Mouse (Mus musculus) cerebellum, adult 18-20 months (tissue): ENCODE results near the gene Sult2b1.

Source experiments
- DNase-seq, 2 experiments: peaks; one replicate each; pipeline ENCODE4 v3.0.0; 2021

Gene Sult2b1

GRCm38 (mm10) chr7:45723301-45723700 is 61.2 kb downstream of the Sult2b1 start:
- no peak for DNase-seq

GRCm38 (mm10) chr7:45722348-45722713 is 62.1 kb downstream of the Sult2b1 start:
- DNase-seq = peak; percentile 53 to 56

GRCm38 (mm10) chr7:45721642-45722347 is 62.7 kb downstream of the Sult2b1 start:
- DNase-seq = no peak

- DNase-seq = no peak
Observed at GRCm38 (mm10) chr7:45721234-45721571, 63.3 kb downstream of the Sult2b1 start.

GRCm38 (mm10) chr7:45720413-45721233 is 63.8 kb downstream of the Sult2b1 start, which contains the start of gene Fam83e:
TSS of gene Fam83e (plus strand) at chr7:45721212.
- DNase-seq = no peak

GRCm38 (mm10) chr7:45719738-45720412 is 64.6 kb downstream of the Sult2b1 start:
- DNase-seq = peak in 1 of 2 experiments; percentile 16

GRCm38 (mm10) chr7:45719180-45719579 is 65.3 kb downstream of the Sult2b1 start:
- peak in 1 of 2 experiments; percentile 17 for DNase-seq

- no peak for DNase-seq
Observed at GRCm38 (mm10) chr7:45718331-45718730, 66.1 kb downstream of the Sult2b1 start.

GRCm38 (mm10) chr7:45717918-45718297 is 66.6 kb downstream of the Sult2b1 start, which contains the start of gene Sphk2:
TSS of gene Sphk2 (minus strand) at chr7:45718002.
- DNase-seq = peak; percentile 97 to 99

GRCm38 (mm10) chr7:45716952-45717917 is 67.2 kb downstream of the Sult2b1 start:
- no peak for DNase-seq

GRCm38 (mm10) chr7:45716460-45716857 is 68.0 kb downstream of the Sult2b1 start:
- no peak for DNase-seq

- DNase-seq = peak; percentile 12 to 26
Observed at GRCm38 (mm10) chr7:45715741-45716459, 68.6 kb downstream of the Sult2b1 start.

GRCm38 (mm10) chr7:45715090-45715708 is 69.3 kb downstream of the Sult2b1 start, which contains the start of gene Rpl18:
TSS of gene Rpl18 (plus strand) at chr7:45715457.
- DNase-seq = peak; percentile 97 to 99

GRCm38 (mm10) chr7:45714630-45715089 is 69.8 kb downstream of the Sult2b1 start:
- no peak for DNase-seq

GRCm38 (mm10) chr7:45713881-45714520 is 70.5 kb downstream of the Sult2b1 start:
- DNase-seq = peak in 1 of 2 experiments; percentile 10

GRCm38 (mm10) chr7:45713396-45713795 is 71.1 kb downstream of the Sult2b1 start:
- DNase-seq = peak in 1 of 2 experiments; percentile 30

GRCm38 (mm10) chr7:45712022-45712757 is 72.3 kb downstream of the Sult2b1 start:
- DNase-seq = peak in 1 of 2 experiments; percentile 29

- DNase-seq = peak in 1 of 2 experiments; percentile 17
Observed at GRCm38 (mm10) chr7:45711316-45712021, 73.0 kb downstream of the Sult2b1 start.
